In the genomic region with DNA sequence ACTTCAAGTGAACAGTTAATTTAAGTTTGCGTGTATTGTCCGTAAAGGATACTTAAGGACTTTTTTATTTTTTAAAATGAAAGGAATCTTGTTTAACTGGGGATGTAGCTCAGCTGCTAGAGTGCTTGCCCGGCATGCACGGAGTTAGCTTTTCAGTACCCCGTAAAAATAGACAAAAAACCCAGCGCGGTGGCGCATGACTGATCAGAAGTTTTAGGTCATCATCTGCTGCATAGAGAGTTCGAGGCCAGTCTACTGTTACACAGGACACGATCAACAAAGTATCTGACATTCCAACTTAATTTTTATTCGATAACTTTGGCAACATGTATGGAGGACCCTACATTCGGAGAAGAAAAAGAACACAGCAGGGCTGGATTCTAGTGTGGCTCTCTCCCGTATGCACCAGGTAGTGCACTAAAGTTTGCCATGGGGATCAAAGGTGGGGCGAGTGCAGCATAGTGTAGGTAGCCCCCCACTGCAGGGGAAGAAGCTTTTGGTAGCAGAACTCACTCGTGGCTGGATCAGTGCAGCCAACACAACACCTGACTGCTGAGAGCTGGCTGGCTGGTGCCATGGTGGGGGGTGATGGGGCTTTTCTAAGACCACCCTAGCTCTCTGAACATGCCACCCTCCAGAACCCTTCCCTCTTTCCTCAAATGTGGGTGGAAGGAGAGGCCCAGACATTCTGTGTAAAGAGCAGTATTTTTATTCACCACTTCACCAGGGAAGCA, we compare ENCODE assay signal across 8 mouse cellular contexts. TPM values are rescaled to one million over a fixed set of nuclear protein-coding genes. Genes with fewer than 3 reads are reported as not detected.
A peak's percentile ranks its signal among the peaks of the same experiment; 100 is the strongest.
DNase-seq lines count a peak whose midpoint lies in the region; ATAC-seq and TF ChIP-seq lines count a peak whose summit lies in the region.

No protein-coding gene starts in this region.

- DNase-seq in heart, postnatal 14 days: no peak
- peak; percentile 53 for DNase-seq in NIH3T3 (ENCODE audit: low read depth)
- DNase-seq in heart, postnatal 0 days (ENCODE audit: low spot score): no peak
- DNase-seq in layer of hippocampus, postnatal 36 days: no peak
- DNase-seq in ovary, postnatal 10 days (ENCODE audit: low spot score): no peak
- DNase-seq in adrenal gland, adult 18-20 months (ENCODE audit: low spot score in 2 of 2): no peak

- ATAC-seq in heart, embryonic 11.5 days (replicated peaks; ENCODE audit: insufficient number of reproducible peaks, low FRiP score, low TSS enrichment): no peak
- no peak for ATAC-seq in heart, postnatal 0 days (ENCODE audit: insufficient read depth, low read depth)
- no peak for ATAC-seq in liver, embryonic 15.5 days (ENCODE audit: insufficient read depth)

- H3K4me3 ChIP-seq in heart, embryonic 11.5 days (ENCODE audit: low read depth, low read length): peak overlapping the region; percentile 70
- peak overlapping the region; percentile 75 for H3K4me3 ChIP-seq in heart, postnatal 0 days (ENCODE audit: low read depth, low read length)
- H3K4me3 ChIP-seq in liver, embryonic 15.5 days (replicated peaks): peak overlapping the region; percentile 88

- peaks cover 8% of the 10 kb centered on the region; the same call in 1 of the 2 replicates for H3K4me1 ChIP-seq in heart, embryonic 11.5 days (ENCODE audit: control insufficient read depth, insufficient read depth, low read length)
- peaks cover 18% of the 10 kb centered on the region for H3K4me1 ChIP-seq in heart, postnatal 0 days (ENCODE audit: control insufficient read depth, insufficient read depth)
- H3K4me1 ChIP-seq in liver, embryonic 15.5 days (replicated peaks): peaks cover 44% of the 10 kb centered on the region

- 34% methylated on average over 15 of the region's 15 CpGs for WGBS in heart, embryonic 11.5 days (ENCODE audit: insufficient replicate concordance)
- 26% methylated on average over 15 of the region's 15 CpGs for WGBS in heart, postnatal 0 days
- WGBS in liver, embryonic 15.5 days (ENCODE audit: insufficient replicate concordance): 28% methylated on average over 15 of the region's 15 CpGs

- peak overlapping the region; percentile 80 for H3K4me2 ChIP-seq in heart, embryonic 11.5 days
- peak overlapping the region; percentile 80 for H3K4me2 ChIP-seq in heart, postnatal 0 days (ENCODE audit: low read depth, low read length)
- H3K4me2 ChIP-seq in liver, embryonic 15.5 days: peak overlapping the region; percentile 91

- no peak for TF ChIP-seq CTCF in heart, postnatal 0 days (IDR thresholded peaks at IDR 0.05; ENCODE audit: low read depth)

- H3K9me3 ChIP-seq in heart, embryonic 11.5 days (replicated peaks; ENCODE audit: control insufficient read depth, low read length): no peaks in the 10 kb centered on the region
- no peaks in the 10 kb centered on the region for H3K9me3 ChIP-seq in heart, postnatal 0 days (replicated peaks; ENCODE audit: control insufficient read depth, low read length)
- H3K9me3 ChIP-seq in liver, embryonic 15.5 days (replicated peaks): no peaks in the 10 kb centered on the region

- peak overlapping the region; percentile 71 for H3K9ac ChIP-seq in heart, embryonic 11.5 days (ENCODE audit: low read depth, low read length)
- H3K9ac ChIP-seq in heart, postnatal 0 days (replicated peaks; ENCODE audit: low read depth, low read length): peak overlapping the region; percentile 53
- H3K9ac ChIP-seq in liver, embryonic 15.5 days: peak overlapping the region; percentile 74

- H3K27ac ChIP-seq in heart, embryonic 11.5 days (ENCODE audit: low read depth, low read length): peak overlapping the region; percentile 70
- H3K27ac ChIP-seq in heart, postnatal 0 days (ENCODE audit: low read depth): peak overlapping the region; percentile 84
- H3K27ac ChIP-seq in liver, embryonic 15.5 days (replicated peaks): peak overlapping the region; percentile 88

- no peaks in the 10 kb centered on the region for H3K27me3 ChIP-seq in heart, embryonic 11.5 days (ENCODE audit: control insufficient read depth, insufficient read depth, low read length)
- H3K27me3 ChIP-seq in heart, postnatal 0 days (ENCODE audit: control insufficient read depth, insufficient read depth, low read length): no peaks in the 10 kb centered on the region
- no peaks in the 10 kb centered on the region; the same call in 1 of the 2 replicates for H3K27me3 ChIP-seq in liver, embryonic 15.5 days

- intact Hi-C loops in heart, postnatal 14 days (cut with DNase I): loop anchor here (5.0 kb wide), 2 partner anchors 46 to 91 kb away; a partner anchor contains a TSS

- no peaks in the 10 kb centered on the region for H3K36me3 ChIP-seq in heart, embryonic 11.5 days (ENCODE audit: control insufficient read depth, insufficient read depth, low read length)
- peaks cover 10% of the 10 kb centered on the region for H3K36me3 ChIP-seq in heart, postnatal 0 days (replicated peaks; ENCODE audit: control insufficient read depth, insufficient read depth, low read length)
- H3K36me3 ChIP-seq in liver, embryonic 15.5 days (replicated peaks): peaks cover 22% of the 10 kb centered on the region

- no peak; the same call in 1 of the 2 replicates for TF ChIP-seq EP300 in heart, postnatal 0 days (IDR thresholded peaks at IDR 0.05; ENCODE audit: low read depth)

RNA-seq across cellular contexts. Expression of a gene that starts 0.6 kb away (rescaled TPM):
- polyA plus RNA-seq in heart, embryonic 11.5 days (2014; fragmentation: Nextera tagmentation; extraction: Ambion mirVana): 21.6 and 24.2 TPM in 2 replicates
- total RNA-seq in heart, postnatal 14 days (2021): 1 to 10 TPM; 6.3 to 7.6 TPM
- 22.4 and 23.2 TPM in 2 replicates for total RNA-seq in heart, postnatal 0 days (2014; rRNA removed; ENCODE audit: low replicate concordance)
- 11.4 and 12.4 TPM in 2 replicates for polyA plus RNA-seq in heart, postnatal 0 days (2015; fragmentation: Nextera tagmentation; extraction: Ambion mirVana)
- polyA plus RNA-seq in liver, embryonic 15.5 days (2015; fragmentation: Nextera tagmentation; extraction: Ambion mirVana): 13.2 and 13.7 TPM in 2 replicates
- total RNA-seq in layer of hippocampus, postnatal 36 days (2021): 10 to 100 TPM; 24.5 to 28.7 TPM
- 10 to 100 TPM; 12.6 to 15.6 TPM for total RNA-seq in adrenal gland, adult 18-20 months (2021)

RNA-seq across cellular contexts. Expression of a gene that starts 3.2 kb away (rescaled TPM):
- 4.7 and 4.9 TPM in 2 replicates for polyA plus RNA-seq in heart, embryonic 11.5 days (2014; fragmentation: Nextera tagmentation; extraction: Ambion mirVana)
- 1 to 10 TPM; 5.8 to 8.2 TPM for total RNA-seq in heart, postnatal 14 days (2021)
- 5.5 and 17.6 TPM in 2 replicates for total RNA-seq in heart, postnatal 0 days (2014; rRNA removed; ENCODE audit: low replicate concordance)
- 4.2 and 4.4 TPM in 2 replicates for polyA plus RNA-seq in heart, postnatal 0 days (2015; fragmentation: Nextera tagmentation; extraction: Ambion mirVana)
- 0.93 and 1.3 TPM in 2 replicates for polyA plus RNA-seq in liver, embryonic 15.5 days (2015; fragmentation: Nextera tagmentation; extraction: Ambion mirVana)
- 10 to 100 TPM in 1 of 2 experiments, 1 to 10 TPM in 1; 9.9 to 11.0 TPM for total RNA-seq in layer of hippocampus, postnatal 36 days (2021)
- total RNA-seq in adrenal gland, adult 18-20 months (2021): 1 to 10 TPM; 2.6 to 3.3 TPM

RNA-seq across cellular contexts. Expression of a gene that starts 41.0 kb away (rescaled TPM):
- polyA plus RNA-seq in heart, embryonic 11.5 days (2014; fragmentation: Nextera tagmentation; extraction: Ambion mirVana): 1.8 and 2.3 TPM in 2 replicates
- total RNA-seq in heart, postnatal 14 days (2021): 1 to 10 TPM; 5.2 to 7.0 TPM
- total RNA-seq in heart, postnatal 0 days (2014; rRNA removed; ENCODE audit: low replicate concordance): 3.7 and 22.0 TPM in 2 replicates
- 1.3 and 2.0 TPM in 2 replicates for polyA plus RNA-seq in heart, postnatal 0 days (2015; fragmentation: Nextera tagmentation; extraction: Ambion mirVana)
- polyA plus RNA-seq in liver, embryonic 15.5 days (2015; fragmentation: Nextera tagmentation; extraction: Ambion mirVana): 0.26 and 0.45 TPM in 2 replicates
- 10 to 100 TPM; 12.9 to 13.2 TPM for total RNA-seq in layer of hippocampus, postnatal 36 days (2021)
- total RNA-seq in adrenal gland, adult 18-20 months (2021): 1 to 10 TPM; 4.7 to 5.3 TPM

RNA-seq across cellular contexts. Expression of a gene that starts 45.9 kb away (rescaled TPM):
- polyA plus RNA-seq in heart, embryonic 11.5 days (2014; fragmentation: Nextera tagmentation; extraction: Ambion mirVana): 135 and 186 TPM in 2 replicates
- 10 to 100 TPM; 50.2 to 61.5 TPM for total RNA-seq in heart, postnatal 14 days (2021)
- total RNA-seq in heart, postnatal 0 days (2014; rRNA removed; ENCODE audit: low replicate concordance): 79.2 and 118 TPM in 2 replicates
- 104 and 110 TPM in 2 replicates for polyA plus RNA-seq in heart, postnatal 0 days (2015; fragmentation: Nextera tagmentation; extraction: Ambion mirVana)
- polyA plus RNA-seq in liver, embryonic 15.5 days (2015; fragmentation: Nextera tagmentation; extraction: Ambion mirVana): 96.7 and 103 TPM in 2 replicates
- total RNA-seq in layer of hippocampus, postnatal 36 days (2021): 10 to 100 TPM; 52.5 to 59.6 TPM
- 10 to 100 TPM; 91.6 to 94.5 TPM for total RNA-seq in adrenal gland, adult 18-20 months (2021)
